Mouse (Mus musculus) telencephalon, adult 2 months (tissue): ENCODE data around the gene D3Ertd254e.
A peak's percentile ranks its signal among the peaks of the same experiment; 100 is the strongest.
"Not testable (repeated sequence)": the region's sequence is repeated elsewhere in the genome, so short reads cannot be mapped to it uniquely, and the experiment has no call there.

Experiments used
- DNase-seq: peaks from one replicate; pipeline ENCODE4 v3.0.0-alpha.2; 2011; ENCODE audit warnings: low read depth, low spot score

D3Ertd254e gene

DNA sequence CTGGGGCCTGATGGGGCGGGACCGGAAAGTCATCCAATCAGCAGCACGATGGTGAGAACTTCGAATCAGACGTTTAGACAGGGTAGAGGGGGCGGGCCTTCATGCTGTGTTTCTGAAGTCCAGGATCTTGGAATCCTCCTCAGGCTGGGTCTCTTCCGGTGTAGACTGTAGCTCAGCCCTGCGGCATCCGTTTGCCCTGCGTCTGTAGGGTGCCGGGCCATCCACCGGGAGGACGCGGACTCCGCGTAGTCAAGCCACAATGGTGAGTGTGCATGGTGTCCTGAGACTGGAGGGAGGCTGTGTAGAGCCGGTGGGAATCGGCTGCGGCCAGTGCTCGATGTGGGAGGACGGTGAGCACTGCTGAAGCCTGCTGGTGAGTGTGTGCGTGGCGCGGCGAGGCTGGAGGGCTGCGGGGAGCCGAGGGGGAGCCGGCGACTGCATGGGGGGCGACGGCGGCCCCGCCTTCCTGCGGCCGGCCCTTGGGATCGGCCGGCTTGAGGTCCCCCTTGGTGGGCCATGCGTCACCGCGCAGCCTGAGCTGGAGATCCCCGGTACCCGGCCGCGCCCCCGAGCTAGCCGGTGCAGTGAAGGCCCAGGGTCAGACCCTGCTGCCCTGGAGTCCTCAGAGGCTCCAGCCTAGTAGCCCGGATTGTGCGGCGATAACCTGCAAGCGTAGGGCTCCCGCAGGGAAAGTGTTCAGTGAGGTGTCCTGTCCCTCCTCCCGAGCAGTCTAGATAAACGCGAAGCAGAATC is at the start of gene D3Ertd254e:
Gene D3Ertd254e (plus strand): TSS at position 84 of the 753 bp plus-strand sequence.
- peak; percentile 96 for DNase-seq

DNA sequence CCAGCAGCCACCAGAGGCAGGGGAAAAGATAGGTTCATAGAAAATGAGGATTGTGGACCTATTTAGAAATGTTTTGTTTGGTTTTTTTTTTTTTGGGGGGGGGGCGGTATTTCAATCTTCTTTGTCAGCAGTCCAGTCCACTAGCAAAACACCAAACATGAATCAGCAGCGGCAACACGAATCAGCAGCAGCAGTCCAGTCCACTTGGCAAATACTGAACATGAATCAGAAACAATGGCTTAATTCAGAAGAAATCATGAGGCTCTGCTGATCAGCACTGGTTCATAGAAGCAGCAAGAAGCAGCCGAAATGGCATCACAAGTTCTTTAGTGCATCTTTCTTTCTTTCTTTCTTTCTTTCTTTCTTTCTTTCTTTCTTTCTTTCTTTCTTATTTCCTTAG is 34.7 kb upstream of the D3Ertd254e start:
- DNase-seq, result no peak

DNA sequence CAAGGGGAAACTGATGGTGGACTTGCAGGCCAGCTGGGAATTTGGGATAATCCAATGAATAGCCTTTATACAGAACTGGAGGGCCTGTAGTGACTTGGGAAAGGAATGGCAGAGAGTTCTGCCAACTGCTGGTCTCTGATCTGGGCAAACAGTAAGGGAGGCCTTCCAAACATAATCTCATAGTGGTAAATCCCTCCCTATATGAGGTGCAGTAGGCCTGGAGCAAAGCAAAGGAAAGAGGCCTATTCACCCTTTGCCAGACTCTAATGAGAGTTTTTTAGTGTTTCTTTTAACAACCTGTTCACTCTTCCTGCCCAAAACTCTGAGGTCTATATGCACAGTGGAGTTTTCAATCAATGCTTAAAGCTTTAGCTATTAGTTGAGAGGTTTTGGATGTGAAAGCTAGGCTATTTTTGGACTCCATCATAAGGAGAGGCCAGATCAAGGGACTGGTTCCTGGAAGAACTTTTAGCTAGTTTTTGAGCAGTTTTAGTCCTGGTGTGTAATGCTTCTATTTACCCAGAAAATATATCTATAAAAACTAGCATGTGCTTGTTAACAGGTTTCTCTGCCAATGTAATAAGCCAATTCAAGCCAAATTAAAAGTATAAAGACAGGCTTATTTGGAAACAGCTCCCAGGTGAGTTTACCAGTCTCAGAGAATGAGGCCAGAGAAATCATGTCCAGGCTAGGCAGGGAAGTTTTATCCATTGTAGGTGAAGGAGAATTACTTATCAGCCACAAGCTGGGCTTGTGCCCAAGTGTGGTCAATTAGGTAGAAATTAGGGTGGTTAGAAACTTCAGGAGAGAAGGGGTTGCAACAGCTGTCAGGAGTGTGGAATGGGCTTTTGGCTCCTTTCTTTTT is 30.9 kb upstream of the D3Ertd254e start:
- no peak for DNase-seq

DNA sequence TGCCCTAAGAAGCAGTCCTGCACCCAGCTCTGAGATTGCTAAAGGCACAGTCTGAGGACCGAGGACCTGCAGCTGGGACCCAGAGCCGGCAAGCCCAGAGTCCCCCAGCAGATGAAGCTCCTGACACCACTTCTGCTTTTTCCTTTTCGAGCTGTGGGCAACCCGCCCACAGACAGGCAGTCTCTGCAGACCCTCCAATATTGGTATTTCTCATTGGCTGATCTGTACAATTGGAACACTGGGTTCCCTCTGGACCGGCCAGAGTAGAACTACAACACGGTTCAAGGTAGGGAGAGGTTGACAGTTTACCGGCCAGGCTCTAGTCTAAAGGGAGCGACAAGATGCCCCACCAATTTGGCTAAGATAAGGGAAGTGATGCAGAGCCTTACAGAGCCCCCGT is 24.6 kb upstream of the D3Ertd254e start:
- DNase-seq, result not testable (repeated sequence)

DNA sequence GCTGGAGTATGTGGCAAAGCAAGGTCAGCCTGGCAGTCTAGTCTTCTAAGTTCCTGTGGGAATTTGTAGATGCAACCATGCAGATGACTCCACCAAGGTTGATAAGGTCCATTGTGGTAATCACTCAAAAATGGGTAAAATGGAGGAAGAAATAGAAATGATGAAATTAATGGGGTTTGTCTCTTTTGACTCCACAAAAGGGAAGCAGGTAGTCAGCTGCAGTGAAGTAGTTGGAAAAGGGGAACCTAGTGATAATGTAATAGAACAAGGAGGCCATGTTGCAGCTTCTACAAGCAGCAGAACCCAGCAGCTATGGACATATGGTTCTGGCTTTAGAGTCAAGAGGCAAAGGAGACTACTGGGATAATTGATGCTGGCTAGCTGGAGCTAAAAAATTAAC is 14.7 kb upstream of the D3Ertd254e start:
- no peak for DNase-seq

DNA sequence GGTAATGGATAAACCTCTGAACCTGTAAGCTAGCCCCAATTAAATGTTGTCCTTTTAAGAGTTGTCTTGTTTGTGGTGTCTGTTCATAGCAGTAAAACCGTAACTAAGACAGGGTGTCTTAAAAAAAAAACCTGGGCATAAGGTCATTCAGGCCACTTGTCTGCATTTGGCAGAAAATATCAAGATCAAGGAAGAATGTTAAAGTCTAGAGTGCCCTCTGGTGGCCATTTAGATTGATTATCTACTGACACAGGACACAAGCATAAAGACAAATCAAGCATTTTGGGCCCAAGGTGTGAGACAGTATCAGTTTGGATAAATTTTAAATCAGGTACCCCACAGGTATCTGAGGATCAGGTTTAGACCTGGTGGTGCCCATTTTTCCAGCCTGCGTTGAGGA is 13.3 kb upstream of the D3Ertd254e start:
- DNase-seq, result peak; percentile 6

DNA sequence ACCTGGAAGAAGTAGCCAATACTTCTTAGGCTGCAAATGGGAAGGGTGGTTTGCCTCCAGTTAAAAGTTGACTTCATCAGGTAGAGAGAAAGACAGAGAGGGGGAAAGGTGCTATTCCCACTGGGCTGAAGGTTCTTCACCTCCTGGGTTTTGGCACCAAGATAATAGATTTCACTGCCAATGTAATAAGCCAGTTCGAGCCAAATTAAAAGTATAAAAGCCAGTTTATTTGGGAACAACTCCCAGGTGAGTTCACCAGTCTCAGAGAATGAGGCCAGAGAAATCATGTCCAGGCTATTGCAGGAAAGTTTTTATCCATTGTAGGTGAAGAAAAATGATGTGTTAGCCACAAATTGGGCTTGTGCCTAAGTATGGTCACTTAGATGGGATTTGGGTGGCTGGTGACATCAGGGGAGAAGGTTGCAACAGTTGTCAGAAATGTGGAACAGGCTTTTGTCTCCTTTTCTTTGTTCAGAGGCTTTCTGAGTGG is 12.6 kb upstream of the D3Ertd254e start:
- no peak for DNase-seq

DNA sequence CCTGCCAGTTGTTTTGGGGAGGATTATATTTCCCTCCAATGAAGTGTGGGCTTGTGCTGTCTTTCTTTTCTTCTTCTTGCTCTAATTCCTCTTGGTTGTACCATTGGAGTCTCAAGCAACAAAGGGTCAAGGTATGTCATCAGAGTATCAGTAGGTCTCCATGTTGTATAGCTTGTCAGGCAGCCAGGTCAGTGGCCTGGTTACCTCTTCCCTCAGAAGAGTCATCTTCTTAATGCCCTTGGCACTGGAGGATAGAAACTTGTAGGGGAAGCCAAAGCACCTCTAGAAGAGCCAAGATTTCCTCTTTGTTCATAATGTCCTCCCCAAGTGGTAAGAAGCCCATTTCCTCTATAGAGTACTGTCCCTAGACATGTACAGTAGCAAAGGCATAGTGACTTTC is 11.8 kb upstream of the D3Ertd254e start:
- no peak for DNase-seq

DNA sequence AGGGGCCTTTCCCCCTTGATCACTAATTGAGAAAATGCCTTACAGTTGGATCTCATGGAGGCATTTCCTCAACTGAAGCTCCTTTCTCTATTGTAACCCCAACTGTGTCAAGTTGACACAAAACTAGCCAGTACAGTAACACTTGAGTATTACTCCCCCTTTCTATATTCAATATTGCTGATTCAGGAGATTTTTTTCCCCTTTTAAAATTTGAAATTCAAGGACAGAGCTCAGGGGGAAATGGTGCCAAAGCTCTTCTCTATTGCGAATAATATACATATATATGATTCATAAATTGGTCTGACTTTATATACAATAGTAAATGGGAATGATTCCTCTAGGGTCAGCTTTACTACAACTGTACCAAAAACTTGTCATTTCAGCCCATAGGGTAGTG is 282 bp upstream of the D3Ertd254e start:
- no peak for DNase-seq

DNA sequence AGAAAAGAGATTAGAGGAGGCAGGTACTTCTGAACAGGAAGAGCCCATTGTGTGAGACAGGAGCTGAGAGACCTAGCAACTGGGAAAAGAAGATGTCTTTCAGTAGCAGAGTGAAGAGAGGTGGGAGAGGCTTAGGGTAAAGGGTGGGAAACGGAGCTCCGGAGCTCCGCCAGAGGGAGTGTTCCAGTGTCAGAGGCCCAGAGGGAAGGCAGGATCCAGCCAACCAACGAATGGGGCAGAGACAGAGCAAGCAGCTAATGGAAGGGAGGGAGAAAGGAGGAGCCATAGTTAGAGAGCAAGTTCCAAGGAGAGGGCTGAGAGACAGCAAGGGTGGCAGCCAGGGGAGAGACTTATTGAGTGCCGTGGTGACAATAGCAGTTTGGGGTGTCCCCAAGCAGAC is 4.5 kb downstream of the D3Ertd254e start:
- no peak for DNase-seq

DNA sequence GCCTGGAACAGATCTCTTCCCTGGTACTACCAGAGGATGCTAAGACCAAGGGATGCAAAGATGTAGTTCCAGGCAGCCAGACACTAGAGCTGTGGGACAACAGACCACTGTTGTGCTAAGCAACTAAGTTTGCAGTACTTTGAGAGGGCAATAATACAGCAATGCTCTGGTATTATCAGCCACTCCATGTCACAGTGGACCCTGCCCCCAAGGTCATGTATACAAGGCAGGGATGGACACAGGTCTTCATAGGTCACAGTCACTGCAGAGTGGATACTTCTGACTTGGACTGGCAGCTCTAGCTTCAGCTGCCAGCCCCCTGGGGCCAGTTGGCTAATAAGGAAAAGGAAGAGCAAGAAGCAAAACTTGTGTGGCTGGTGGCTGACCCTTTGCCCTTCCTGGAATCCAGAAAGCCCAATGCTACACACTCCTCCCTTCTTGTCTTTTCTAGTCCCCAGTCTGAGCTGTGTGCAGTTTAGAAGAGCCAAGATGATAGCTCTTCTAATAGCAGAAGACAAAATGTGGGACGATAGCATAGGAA is 19.9 kb downstream of the D3Ertd254e start:
- no peak for DNase-seq

DNA sequence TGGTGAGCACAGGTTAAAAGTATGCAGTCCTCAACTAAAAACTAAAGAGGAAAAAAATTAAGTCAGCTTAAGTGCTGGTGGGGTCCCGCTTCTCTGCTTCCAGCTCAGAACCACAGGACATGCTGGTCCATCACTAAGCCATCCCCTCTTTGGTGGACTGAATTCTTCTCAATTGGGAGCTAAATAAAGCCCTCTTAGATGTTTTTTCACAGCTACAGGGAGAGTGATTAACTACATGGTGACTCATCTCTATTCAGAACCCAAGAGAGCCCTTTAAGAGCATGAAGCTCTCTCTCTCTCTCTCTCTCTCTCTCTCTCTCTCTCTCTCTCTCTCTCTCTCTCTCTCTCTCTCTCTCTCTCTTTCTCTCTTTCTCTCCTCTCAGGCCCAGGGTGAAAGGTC is 20.5 kb downstream of the D3Ertd254e start:
- DNase-seq, result no peak

DNA sequence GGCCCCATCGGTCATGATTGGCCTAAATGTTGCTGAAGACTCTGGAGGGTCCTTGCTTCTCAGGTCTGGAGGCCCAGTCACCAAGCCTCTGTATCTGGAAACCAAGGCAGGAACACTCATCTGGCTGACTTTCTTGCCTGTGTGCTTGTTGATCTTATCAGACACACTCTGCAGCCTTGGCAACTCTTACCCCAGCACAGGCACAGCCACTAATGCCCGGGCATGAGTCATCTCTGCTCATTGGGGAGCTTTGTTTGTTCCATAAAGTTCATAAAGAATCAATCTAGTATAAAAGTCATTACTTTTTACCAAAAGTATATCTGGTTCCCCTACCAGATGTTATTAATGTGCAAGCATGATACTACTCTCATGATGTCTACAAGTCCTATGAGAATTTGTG is 22.9 kb downstream of the D3Ertd254e start:
- no peak for DNase-seq

DNA sequence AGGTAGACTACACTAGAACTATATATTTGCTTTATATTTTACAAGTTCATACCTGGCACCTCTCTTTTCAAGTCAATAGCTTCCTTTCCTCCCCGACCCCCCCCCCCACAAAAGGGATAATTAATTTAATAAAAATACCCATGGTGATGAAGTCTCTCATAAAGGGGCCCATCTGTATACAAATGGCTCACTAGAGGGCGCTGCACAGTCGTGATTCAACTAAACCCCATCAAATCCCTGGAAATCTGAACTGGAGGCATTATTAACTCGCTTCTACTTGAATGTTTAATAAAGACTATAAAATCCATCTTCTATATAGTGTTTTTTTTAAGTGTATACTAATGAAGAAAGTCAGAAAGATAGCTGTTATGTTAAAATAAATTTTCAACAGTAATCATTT is 30.7 kb downstream of the D3Ertd254e start:
- DNase-seq, result peak; percentile 41

DNA sequence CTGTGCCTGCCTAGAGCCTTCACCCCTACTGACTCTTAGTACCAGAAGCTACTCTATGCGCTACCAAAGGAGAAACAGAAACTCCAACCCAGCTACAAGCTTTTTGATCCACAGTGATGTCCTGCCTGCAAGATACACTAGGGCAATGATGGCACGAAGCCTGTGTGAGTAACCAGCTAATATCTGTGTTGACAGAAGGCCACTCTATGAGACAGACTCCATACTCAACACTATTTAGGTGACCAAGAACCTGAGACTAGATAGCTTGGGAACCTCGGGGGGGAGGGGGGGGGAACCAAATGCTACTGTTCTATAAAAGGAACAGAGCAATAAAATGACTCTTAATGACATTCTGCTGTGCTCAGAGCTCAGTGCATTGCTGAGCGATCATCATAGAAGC is 35.7 kb downstream of the D3Ertd254e start:
- DNase-seq, result no peak

DNA sequence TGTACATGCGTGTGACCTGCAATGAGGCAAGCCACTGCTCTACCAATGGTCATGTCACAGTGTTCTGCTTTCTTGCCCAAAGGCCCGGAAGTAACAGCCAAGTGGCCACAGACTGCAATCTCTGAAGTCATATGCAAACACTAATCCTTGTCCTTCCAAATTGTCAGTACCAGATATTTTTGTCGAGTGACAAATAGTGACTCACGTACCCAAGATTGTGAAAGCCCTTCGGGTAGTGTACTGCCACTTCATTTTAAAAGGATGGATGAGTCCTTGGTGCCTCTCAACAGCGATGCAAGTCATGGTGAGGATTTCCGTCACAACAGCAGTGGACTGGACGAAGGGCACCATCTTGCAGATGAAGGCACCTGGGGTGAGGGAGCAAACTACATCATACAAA is 38.4 kb downstream of the D3Ertd254e start:
- no peak for DNase-seq

DNA sequence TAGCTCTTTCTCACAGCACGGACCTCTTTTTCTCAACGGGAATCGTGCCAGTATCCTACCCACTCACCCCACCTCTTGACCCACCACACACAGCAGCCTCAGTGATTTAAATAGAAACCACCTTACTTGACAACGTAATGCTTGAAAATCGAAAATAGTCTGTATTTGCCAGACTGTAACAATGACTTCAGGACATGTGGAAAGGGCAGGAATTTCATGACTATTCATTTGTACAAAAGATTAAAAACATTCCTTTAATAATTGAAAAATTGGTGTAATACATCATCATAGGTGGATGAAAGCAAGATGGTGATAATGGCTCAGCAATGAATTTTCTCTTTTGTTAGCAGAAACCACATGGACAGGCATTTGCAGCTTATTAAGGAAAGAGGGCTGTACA is 50.3 kb downstream of the D3Ertd254e start:
- no peak for DNase-seq

DNA sequence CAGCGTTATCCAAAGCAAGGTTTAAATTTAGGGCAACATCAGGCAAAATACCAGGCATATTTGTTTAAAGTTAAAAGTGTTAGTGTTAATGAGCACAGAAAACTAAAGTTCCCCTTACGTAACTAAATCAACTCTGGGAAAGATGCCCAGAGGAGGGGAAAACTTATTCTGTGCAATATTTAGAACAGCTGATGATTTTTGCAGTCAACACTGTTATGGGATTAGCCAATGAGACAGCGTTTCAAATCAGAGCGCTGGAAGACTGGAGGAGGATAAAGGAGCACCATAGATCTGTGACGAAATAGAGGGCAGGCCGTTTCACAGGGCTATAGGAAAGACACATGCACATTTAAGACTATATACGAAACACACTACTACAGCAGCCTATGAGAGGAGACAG is 52.1 kb downstream of the D3Ertd254e start:
- DNase-seq, result peak; percentile 85

DNA sequence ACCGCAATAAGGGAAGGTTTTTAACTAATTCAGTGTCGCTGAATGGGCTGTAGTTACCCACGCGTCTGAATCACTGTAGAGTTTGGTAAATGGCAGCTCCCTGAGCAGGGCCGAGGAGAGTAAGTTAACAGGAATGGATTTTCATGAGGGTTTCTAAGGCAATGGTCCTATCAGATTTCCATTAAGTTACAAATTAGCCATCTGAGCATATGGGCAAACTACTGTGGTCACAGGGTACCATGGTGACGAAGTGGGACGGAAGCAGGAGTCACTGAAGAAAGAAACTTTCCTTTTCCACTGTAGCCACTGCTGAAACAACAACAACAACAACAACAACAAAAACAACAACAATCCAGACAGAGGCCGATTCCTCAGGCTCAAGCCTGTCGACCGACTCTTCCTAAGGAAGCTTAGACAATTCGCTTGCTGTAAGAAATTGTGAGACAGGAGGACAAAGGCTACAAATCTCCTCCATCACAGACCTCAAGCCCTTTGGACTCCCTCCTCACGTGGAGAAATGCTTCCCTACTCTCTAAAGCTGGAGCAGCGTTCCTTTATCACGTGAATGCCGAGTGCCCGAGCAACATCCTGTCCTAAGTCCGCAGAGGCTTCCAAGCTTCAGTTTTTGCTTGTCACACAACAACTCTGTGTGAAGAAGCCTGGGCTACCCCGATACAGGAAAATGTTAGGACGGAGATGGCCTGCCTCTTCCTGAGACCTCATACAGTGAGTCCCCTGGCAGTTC is 56.9 kb downstream of the D3Ertd254e start:
- no peak for DNase-seq

DNA sequence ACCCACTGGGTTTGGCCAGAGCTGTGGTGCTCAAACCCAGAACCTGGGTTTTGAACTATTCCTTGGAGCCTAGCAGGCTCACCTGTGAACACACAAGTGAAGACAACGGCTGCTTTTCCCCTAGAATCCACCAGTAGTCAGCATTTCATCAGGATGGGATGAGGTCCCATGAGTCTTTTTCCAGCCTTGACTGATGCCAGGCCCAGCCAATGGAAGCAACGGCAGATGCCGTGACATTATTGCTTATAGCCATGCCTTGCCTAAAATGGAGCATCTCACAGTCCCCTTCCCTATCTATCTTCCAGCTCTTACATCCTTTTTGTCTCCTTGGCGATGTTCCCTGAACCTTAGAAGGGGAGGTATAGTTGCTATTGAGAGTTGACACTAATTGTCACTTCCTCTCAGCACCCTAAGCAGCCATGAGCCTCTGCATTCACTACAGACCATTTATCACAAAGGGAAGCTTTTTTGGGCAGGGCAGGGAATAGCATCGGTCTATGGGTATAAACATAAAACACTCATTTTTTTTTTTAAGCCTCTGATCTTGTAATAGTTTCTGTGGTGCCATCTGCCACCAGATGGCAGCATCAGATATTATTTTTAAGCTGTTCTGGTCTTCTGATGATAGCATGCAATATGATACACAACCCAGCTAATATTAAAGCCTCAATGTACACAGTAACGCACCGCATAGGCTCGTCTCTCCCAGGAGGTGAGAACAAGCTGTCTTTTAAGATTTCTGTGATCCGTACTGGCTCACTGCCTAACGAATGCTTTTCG is 59.1 kb downstream of the D3Ertd254e start:
- DNase-seq, result peak; percentile 61

DNA sequence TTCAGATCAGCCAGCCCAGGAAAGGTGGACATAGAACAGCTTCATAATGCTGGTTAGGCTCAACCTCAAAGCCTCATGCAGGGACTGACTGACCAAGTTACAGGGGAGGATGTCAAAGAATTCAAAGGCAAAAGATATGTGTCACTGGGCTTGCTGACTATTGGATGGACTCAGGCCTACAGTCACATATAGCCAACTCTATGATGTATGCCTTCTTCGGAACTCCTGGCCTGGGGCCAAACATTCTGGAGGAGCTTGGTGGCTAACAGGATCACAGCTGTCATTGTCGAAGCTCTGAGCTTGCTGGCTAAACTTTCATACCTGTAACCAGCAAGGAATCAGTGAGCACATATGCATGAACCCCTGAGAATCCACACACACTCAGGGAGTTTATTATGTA is 60.1 kb downstream of the D3Ertd254e start:
- DNase-seq, result no peak
